Mouse (Mus musculus) layer of hippocampus, adult 11-12 months (tissue): Measurements from ENCODE around the gene Alyref.
A peak's percentile ranks its signal among the peaks of the same experiment; 100 is the strongest.
"Not testable (repeated sequence)": the region's sequence is repeated elsewhere in the genome, so short reads cannot be mapped to it uniquely, and the experiment has no call there.

Experiments
- DNase-seq: peaks from one replicate; pipeline ENCODE4 v3.0.0; 2022; ENCODE audit warnings: low spot score

The Alyref gene

DNA sequence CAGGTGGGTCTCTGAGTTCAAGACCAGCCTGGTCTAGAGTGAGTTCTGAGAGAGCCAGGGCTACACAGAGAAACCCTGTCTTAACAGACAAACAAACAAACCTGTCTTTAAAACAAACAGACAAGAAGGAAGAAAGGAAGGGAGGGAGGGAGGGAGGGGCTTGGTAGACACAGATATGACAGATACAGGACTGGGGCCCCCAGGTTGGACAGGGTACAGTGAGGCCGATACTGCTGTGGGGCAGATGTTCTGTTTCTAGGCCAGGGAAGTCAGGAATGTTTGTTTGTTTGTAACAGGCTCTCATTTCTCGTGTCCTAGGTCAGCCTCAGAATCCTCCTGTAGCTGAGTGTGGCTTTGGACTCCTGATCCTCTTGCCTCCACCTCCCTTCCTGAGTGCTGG lies 5.4 kb upstream of the Alyref start:
- no peak for DNase-seq

DNA sequence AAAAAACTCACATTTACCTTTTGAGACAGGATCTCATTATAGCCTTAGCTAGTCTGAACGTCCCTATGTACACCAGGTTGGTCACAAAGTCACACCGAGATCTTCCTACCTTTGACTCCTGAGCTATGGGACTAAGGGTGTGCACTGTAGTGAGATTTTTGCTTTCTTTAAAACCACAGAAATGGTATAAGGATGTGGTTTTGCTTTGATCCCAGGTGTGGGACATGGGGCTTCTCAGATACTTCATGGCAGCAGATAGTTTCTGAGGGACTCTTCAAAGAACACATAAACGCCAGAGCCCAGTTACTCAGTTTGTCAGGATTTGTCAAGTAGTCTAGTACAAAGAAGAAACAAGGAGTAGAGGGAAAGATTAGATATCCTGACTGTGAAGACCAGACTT lies 2.6 kb upstream of the Alyref start:
- DNase-seq: no peak

DNA sequence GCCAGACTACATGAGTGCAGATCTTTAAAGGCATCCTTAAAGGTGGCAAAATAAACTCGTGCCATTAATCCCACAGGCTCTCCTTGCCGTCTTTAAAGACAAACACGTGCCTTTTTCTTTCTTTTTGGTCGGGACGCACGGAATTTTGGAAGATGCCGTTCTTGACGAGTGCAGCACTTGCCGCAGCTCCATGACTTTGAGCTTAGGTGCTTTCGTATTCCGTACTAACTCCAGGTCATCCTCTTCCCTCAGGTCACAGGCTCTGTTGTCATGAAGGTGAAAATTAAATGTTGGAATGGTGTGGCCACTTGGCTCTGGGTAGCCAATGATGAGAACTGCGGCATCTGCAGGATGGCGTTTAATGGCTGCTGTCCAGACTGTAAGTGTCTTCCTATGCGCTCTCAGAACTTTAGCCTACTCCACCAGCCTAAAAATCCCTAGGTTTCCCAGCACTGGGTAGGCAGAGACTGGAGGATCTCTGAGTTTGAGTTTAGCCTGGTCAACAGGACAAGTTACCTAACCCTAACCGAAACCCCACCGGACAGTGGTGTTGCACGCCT lies 905 bp upstream of the Alyref start:
- DNase-seq: no peak

DNA sequence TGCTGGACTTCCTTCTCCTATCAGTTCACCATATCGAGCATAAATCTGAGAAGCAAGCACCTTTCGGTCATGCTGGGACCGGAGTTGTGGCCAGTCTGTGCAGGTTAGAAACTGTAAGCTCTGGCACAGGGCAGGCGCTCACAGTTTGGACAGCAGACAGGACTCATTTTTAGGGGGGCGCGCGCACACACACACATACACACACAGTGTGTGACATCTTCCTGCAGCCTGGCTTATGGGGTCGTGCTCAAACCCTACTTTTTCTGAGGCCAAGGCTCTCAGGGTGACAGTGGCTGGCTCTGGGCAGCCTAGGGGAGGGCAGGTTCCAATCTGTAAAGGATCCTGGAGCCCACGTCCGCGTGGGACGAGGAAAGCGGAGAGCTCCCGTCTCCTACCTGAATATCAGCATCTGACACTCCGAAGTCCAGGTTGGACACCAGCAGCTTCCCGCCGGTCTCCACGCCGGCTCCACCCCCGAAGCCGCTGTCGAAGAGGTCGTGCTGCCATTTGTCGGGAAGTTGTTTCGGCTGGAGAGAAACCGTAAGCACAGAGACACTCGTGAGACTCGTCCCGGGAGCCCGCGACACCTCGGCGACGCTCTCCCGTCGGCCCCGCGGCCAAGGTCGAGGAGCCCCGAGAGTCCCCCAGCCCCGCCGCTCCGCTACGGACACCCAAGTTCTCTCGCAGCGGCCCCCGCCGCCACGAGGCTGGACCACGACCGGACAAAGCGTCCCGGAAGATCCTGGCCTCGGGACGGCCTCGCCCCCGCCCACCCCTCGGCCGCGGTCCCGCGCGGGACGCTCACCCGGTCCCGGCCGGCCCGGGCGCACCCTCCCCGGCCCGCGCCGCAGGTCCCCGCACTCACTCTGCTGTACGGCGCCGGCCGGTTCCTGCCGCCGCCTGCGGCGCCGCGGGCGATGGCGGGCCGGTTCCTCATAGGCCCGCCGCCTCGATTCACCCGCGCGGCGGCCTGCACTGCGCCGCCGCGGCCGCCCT lies 627 bp downstream of the Alyref start:
- no peak for DNase-seq

DNA sequence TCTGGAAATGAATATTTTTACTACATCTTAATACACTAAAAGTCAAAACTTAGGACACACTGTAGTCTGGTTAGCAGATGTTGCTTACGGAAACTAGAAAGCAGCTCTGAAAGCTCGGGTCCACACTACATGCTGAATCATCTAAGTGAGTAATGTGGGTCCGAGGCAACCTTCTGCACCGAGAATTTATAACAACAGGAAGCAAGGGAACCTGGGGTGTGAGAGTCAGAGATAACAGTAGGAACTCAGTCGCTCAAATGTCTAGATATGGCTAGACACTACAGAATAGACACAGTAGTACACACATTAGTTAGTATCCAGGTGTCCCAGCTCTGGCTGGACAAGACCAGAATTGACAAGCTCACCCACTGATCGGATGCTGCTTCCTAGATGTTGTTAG lies 9.6 kb downstream of the Alyref start:
- DNase-seq: no peak

GRCm38 (mm10) chr11:120583937-120584336 lies 14.2 kb downstream of the Alyref start:
- DNase-seq: no peak

DNA sequence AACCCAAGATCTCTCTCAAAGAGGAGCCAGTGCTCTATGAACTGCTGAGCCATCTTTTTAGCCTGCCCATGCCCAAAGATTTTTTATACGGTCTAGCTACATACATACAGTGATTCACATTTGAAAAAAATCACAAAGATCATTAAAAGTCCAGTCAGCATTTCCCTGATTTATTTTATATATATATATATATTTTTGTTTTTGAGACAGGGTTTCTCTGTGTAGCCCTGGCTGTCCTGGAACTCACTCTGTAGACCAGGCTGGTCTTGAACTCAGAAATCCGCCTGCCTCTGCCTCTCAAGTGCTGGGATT lies 15.2 kb downstream of the Alyref start:
- not testable (repeated sequence) for DNase-seq

DNA sequence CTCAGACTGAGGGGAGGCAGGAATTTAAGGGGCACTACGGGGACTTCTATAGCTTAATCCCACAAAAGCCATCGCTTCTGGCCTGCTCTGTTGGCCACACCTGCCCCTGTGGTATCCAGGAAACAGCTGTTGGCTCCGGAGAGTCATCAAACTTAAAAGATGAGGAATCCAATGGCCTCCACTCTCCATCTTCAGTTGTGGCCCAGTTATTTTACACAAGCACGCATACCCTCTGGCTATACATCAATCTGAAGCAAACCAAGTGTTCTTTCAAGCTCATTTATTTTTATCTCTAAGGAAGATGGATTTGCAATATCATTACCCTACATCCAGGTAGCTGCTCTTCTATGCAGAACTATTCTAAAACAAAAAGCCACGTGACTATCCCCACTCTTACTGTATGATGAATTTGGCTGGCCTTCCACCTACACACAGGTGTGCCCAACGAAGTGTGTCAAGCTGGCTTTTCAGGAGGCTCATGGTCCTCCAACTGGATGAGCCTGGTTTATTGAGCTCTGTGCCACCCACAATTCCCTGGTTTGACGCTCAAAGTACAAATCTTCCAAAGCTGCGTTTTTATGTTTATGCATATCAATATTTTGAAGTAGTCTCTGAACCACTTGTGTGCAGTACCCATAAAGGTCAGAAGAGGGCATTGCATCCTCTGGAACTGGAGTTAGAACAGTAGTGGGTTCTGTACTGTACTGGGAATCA lies 15.7 kb downstream of the Alyref start:
- no peak for DNase-seq

DNA sequence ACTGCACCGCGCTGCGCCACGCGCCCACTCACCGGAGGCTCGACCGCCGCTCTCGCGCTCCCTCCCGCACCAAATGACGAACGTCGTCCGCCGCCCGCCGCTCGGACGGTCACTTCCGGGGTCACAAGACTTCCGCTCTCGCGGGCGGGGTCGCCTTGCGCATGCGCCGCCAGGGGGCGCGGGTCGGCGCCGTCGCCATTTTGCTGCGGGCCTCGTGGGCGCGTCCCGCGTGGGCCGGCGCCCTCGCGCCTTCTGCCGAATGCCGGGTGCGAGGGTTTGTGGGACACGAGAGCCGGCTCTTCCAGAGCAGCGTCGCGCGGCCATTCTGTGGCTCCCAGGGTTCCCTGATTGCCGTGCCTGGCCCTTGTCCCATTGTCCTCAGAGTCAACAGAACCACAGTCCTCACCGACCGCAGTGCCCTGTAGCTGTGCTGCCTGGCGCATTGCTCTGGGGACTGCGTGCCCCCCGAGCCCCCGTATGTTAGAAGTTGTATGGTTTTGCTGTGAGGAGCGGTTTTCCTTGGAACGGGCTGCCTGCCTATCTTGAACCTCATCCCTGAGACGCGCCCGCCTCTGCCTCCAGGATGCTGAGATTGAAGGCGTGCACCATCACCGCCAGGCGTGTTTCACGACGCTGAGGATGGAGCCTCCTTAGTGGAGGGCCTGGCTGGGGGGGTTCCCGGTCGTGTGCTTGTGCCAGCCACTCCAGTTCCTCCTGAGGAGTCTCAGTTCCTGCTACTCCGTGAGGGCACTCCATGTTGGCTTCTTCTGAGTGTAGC lies 16.5 kb downstream of the Alyref start, which contains the start of gene Arhgdia:
Gene Arhgdia (minus strand): TSS at position 135 of the 778 bp plus-strand sequence.
- peak; percentile 92 for DNase-seq

DNA sequence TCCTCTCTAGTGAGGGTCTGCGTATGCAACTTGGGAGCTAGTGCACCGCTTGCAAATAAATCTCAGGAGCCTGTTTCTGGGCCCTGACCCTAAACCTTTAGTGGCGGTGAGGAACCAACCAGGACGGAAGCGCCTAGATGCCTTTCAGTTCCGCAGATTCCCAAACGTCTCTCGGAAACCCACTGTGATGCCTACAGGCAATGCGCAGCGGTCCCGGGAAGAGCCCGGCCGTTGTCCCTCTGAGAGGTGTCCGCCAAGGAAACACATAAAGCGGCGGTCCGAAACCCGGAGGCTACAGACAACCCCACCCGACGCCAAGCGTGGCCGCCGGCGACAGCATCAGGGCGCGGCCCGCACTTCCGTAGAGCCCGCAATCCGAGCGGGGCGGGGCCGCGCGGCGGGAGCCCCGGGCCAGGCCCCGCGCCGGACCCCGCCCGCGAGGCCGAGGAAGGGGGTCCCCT lies 17.3 kb downstream of the Alyref start:
- no peak for DNase-seq

DNA sequence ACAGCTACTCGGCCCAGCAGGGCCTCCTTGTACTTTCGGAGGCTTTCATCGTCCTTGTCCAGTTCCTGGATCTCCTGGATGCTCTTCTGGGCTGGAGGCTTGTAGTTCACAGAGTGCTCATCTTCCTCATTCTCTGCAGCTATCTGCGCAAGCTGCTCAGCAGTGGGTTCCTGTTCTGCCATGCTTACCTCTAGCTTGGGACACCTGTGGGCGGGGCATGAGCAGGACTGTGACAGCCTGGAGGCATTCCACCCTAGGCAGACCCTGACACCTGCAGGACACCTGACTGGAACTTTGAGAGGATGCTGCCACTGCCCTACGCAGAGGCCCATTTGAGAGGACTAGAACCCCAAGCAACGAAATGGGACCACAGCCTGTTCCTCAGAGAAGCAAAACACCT lies 18.0 kb downstream of the Alyref start:
- no peak for DNase-seq

GRCm38 (mm10) chr11:120579316-120580107 lies 18.7 kb downstream of the Alyref start:
- peak; percentile 76 for DNase-seq

GRCm38 (mm10) chr11:120578694-120579243 lies 19.4 kb downstream of the Alyref start:
- DNase-seq: peak; percentile 20

DNA sequence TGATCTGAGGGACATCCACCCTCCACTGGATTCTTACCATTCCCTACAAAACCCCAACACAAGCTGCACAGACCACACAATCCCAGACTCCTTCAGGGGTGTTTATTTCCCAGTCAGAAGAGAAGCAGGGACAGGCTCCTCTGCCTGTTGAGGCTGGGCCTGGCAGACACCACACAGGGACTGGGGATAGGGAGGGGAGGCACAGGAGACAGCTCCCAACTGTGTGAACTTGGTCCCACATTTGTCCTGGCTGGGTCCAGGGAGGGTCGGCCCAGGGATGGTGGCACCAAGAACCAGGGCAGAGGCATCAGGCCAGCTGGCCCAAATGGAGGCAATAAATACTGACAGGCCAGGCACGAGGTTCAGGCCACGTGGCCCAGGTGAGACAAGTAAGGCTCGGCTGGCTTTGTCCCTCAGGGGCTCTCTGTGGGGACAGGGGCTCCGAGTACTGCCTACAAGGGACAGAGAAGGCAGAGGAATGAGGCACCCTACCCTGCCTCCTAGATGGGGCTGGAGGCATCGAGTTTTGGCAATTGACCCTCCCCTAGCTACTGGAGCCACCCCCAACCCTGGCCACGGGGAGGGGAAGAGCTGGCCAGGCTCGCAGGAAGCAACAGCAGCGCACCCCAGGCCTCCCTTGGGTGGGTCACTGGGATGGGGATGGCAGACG lies 20.0 kb downstream of the Alyref start:
- no peak for DNase-seq

GRCm38 (mm10) chr11:120577211-120578023 lies 20.7 kb downstream of the Alyref start:
- DNase-seq: no peak

- DNase-seq: no peak
Observed at GRCm38 (mm10) chr11:120576365-120576981, 21.7 kb downstream of the Alyref start.

DNA sequence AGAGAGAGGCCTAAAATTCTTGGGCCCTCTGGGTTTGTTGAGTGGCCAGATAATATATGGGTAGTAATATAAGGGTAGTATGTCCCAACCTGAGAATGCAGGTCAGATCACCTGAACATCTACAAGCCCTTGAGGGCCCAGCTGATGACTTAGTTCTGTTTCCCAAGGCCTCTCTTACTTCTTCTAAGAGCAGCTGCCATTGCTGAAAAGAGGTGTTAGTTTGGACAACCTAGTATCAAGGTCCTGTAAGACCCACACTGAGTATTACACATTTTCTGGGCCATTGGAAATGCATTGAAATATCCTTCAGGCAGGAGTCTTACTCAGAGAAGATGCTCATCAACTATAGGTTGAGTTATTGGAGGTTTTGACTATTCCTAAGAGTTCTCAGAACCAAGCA lies 22.2 kb downstream of the Alyref start:
- DNase-seq: no peak

GRCm38 (mm10) chr11:120575046-120575445 lies 23.1 kb downstream of the Alyref start:
- DNase-seq: no peak

DNA sequence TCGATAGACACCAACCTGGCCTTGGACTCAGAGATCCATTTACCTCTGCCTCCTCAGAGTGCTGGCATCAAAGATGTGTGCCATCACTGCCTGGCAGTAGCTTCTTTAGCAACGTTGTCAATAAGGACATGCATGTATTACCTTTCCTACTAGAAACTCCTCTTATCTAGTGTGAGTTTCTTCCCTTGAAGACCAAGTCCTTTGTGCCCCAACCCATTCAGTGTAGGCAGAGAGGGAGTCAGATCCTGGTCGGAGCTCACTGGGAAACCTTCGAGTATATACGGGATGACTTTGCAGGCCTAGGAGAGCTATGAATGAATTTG lies 23.9 kb downstream of the Alyref start:
- DNase-seq: no peak
